Mouse (Mus musculus) thymus, postnatal 10 days (tissue): ENCODE data around the gene Ltbr.
"Not testable (repeated sequence)": the region's sequence is repeated elsewhere in the genome, so short reads cannot be mapped to it uniquely, and the experiment has no call there.

Experiments
- DNase-seq, 2 experiments: peaks; one replicate each; pipeline ENCODE4 v3.0.0; 2021; ENCODE audit warnings: low spot score in 2 of 2

Ltbr gene

DNA sequence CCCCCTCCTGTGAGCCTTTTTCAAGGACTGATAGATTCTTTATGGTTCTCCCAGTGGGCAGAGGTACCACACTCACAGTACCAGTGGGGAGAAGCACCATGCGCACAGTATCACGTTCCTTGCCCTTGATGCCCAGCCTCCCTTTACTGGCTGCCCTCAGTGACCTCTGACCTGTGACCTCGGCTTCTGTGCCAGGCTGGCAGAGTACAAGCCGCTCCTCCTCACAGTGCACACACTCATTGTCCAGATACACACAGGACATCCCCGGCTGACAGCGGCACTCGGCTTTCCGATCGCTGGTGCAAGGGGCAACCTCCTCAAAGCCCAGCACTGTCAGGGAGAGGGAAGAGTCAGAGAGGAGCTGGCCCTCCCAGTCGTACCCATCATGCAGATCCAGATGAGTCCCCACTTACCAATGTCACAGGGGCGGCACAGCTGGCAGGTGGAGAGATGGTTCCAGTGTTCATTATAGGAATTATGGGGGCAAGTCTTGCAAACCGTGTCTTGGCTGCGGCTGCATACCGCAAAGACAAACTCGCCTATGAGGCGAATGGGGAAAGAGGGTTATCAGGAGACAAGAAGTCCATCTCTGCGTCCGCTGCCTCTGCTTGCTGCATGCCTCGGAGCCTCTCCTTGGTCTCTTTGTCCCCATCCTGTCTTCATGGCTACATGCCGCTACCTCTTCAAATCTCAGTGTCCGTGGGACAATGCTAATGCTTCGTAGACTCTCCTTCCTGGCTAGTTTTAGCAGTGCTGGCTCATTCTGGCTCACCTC lies 917 bp downstream of the Ltbr start:
- no peak for DNase-seq

DNA sequence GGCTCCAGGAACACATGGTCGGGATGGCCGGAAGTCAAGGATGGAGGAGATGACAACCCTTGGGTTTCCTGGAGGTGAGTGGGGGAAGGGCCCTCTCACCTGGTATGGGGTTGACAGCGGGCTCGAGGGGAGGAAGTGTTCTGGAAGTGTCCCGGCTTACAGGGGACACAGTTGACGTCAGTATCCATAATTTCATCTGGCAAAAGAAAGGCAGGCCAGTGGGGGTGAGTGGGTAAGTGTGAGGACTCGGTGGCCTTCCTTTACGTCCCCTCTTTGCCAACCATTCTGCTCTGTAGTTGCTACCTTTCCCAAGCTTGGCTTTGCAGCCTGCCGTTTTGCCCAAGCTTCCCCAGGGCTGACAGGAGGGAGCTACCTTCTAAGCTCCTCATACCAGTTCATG lies 1.5 kb downstream of the Ltbr start:
- DNase-seq = no peak

DNA sequence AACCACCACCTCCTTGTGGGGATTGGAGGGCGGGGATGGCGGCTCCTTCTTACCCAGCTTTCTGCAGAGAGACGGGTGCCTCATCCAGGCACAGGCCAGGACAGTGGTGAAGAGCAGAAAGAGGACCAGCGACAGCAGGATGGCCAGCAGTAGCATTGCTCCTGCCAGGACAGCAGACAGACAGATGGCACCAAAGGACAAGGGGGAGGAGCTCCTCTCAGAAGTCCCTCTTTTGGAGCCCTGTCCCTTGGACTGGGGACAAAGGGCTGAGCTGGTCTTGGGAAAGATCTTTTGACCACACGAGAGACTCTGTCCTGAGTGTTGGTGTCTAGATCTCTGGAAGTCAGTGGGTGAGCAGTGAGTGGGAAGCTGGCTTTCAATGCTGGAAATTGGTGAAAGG lies 4.3 kb downstream of the Ltbr start:
- no peak for DNase-seq

DNA sequence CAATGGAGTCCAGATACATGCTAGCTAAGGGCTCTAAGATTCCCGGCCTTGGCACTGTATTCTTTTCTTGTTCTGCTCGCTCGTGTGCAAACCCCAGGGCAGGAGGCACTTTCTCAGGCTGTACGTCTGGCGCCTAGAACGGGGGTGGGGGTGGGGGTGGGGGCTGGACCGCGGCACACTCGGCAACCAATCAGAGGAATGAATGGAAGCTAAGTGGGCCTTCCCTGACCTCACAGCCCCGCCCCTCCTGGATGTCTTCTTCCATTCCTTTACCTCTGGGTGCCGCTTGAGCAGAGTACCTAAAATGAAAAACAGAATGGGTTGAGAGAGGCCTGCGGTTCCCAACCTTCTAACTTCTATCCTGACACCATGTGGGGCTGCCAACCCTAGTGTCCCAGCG lies 4.8 kb downstream of the Ltbr start:
- no peak for DNase-seq

DNA sequence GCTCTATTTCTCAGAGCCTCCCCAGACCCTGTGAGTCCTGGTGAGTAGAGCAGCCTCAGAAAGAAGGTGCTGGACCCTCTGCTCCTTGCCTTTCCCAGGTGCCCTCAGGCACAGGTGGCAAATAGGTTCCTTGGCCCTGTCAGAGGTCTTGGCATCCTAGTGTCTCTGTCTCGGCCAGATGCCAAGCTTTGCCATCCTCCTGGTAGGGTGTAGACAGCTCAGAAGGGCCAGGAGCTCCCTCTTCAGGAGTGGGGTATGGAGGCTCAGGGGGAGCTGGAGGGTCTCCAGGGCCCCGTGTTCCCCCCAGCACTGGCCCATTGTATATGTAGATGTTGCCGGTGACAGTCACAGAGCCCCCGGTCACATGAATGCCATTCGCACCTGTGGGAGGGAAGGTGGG lies 6.6 kb downstream of the Ltbr start:
- no peak for DNase-seq

DNA sequence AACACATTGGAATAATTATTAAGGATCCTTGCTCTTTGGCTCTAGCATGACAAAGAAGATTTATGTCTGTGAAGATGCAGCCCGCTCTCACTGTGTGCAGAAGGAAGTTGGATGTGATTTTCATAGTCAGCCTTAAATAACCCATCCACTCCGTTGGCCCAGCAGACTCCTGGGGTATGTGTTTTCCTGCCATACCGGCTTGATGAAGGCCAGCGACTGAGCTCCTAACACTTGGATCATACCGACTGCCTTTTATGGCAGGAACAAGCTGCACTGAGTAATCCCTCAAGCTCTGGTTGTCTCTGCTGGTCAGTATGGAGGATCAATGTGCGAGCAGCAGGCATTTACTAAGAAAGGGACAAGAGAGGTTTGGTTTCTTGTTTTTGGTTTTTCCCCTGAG lies 8.2 kb downstream of the Ltbr start:
- DNase-seq = no peak

DNA sequence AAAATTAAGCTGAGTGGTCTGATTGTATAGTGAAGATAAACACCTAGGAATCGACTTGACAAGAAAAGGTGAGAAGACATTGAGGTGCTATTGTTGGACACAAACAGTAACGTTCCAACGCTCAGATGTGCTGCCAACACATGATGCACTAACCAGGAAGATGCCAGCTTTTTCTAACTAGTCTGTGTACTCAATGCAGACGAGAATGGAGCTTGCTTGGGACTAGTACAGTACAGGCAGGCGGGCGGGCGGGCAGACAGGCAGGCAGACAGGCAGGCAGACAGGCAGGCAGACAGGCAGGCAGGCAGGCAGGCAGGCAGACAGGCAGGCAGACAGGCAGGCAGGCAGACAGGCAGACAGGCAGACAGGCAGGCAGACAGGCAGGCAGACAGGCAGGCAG lies 9.3 kb downstream of the Ltbr start:
- DNase-seq = not testable (repeated sequence)

DNA sequence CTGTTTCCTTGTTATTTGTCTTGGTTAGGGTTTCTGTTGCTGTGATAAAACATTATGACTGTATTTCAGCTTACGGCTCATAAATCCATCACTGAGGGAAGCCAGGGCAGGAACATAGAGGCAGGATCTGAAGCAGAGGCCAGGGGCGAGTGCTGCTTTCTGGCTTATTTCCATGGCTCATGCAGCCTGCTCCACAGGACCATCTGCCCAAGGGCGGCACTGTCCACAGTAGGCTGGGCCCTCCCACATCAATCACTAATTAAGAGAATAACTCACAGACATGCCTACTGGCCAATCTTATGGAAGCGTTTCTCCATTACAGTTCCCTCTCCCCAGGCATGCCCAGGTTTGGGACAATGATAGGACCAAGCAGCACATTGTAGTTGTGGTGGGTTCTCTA lies 10.4 kb downstream of the Ltbr start:
- no peak for DNase-seq

DNA sequence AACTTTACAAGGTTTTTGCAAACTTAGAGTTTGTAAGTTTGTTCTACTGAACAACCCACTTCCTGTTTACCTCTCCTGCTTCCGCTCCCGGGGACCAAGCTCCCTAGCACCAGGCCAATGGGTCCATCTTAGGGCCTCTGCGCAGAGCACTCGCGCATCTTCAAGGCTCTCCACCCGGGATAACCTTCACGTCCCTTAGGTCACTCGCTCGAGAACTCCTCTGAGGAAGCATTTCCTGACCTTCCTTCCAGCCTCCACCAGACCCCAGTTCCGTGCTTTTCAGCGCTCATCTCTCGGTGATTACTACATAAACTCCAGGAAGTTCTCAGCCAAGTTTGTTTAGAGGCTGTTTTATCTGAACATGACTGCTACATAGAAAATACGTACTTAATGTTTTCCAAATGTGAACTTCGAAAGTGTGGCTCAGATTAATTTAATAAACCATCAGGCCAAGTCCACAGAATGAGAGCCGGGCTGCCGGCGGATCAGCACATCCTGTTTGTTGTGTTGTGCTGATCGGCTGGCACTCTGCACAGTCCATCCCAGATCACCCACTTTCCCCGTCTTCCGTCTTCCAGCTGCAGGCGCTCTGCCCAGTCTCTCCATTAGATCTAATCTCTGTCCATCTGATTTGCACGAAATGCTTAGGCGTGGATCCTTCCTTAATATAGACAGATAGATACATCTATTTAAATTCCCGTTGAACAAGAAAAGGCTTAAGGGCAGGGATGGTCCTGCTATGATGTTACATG lies 11.3 kb downstream of the Ltbr start:
- DNase-seq = peak; percentile 20 to 37

DNA sequence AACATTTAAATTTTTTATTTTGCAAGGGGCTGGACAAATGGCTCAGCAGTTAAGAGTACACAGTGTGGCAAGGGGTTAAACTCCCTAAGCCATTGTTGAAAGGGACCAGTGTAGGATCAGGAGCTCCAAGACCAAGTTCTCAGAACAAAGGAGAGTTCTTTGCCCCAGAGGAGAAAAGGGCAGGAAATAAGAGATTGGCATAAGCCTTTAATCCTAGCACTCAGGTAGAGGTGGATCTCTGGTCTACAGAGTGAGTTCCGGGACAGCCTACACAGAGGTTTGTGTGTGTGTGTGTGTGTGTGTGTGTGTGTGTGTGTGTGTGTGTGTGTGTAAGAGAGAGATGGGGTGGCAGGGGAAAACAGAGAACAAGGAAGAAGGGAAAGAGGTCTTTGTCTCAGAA lies 12.7 kb downstream of the Ltbr start:
- DNase-seq = no peak

DNA sequence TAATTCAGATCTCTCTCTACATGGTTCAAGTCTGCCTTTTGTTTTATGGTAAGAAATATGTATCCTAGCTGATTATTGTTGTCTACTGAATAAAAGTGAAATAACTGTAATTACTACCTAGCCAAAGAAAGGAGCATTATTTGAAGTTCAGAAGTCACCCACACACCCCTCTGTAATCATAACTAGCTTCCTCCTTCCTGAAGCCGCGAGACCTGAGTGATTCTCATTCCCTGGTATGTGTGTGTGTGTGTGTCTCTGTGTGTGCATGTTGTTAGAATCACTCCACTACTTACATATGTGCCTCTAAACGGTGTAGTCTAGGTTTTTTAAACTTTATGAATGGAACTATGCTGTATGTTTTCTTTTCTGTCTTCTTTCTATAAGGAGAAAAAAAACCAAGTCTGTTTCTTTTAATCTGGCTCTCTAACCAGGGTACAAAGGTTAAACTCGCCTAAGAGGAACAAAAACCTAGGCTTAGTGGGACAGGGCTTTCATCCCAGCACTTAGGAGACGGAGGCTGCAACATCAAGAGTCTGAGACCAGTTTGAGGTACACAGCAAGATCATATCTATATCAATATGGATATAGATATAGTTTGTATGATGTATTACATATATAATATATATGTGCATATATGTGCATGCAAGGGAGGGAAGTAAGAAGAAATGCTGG lies 16.4 kb downstream of the Ltbr start:
- DNase-seq = no peak

DNA sequence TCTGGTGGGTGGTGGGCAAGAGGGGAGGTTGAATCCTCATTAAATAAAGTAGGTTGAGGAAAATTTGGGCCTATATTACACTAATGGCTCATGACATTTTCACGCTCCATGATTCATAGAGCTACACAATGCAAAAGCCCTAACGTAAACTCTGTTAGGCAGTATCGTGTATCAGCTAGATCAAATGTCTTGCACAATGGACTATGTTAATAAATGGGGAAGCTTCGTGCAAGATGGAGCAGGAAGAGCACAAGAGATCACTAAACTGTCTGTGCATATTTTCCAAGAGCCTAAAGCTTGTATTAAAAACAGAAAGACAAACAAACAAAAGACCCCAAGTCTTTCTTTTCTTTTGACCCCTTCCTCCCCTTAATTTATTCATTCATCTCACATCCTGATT lies 19.6 kb downstream of the Ltbr start:
- no peak for DNase-seq

DNA sequence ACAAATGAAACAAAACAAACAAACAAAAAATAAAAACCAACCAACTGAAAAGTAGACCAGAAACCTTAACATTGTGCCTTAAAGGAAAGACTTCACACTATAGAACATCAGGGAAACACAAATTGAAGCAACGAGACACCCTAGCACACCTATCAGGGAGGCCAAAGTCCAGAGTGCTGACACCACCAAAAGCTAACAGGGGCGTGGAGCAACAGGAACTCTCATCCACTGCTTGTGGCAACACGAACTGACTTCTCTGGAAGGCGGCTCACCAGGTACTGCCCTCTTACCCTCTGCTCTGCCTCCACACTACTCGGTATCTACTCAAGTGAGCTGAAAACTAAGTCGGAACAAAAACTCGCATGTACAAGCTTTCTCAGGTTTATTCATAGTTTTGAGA lies 21.4 kb downstream of the Ltbr start:
- DNase-seq = no peak

DNA sequence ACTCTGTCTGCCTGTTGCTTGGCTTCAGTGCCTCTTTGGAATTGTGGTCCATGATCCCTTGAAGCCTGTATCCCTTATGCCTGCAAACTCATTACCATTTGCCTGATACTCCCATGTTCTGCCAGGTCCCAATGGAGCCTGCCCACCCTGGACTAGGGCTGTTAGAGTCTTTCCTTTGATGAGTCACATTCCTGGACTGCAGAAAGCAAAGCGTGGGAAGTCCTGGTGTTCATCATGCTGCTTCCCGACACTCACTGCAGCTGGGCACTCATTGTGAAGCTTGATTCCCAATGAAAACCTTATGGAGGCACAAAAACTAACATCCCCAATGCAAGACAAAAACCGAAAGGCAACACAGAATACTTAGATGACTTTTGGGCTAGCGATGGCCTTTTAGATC lies 22.4 kb downstream of the Ltbr start:
- no peak for DNase-seq

DNA sequence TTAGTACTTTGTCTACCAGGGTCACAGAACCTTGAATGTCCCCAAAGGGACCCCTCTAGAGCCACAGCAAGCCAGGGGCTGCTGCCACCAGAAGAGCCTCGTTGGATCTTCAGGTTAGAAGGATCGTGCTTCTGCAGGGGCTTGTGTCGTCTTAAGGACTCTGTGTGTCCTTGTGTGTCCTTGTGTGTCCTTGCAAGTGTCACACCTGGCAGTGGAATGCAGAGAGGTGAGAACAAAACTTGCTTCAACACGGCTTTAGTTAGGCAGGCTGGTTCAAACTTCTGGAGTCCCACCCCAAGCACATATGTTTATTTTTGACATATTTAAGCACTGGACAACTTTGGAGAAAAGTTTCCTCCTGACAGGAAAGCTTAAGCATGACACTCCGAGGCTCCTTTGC lies 25.0 kb downstream of the Ltbr start:
- no peak for DNase-seq

DNA sequence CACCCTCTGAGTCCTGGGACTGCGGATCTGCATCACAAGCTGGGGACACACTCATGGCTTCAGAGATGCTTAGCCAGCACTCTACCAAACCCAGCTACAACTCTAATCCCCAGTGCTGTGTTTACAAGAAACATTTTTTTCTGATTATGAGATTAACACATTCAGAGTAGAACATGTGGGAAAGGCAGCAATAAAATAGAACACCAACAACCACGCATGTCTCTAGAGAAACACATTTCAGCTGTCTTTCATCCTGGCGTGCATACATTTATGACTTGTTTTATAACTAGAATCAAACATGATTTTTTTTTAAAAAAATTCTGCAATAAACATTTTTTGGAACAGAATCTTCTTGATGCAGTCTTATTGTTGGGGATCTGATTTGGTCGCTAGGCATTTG lies 26.7 kb downstream of the Ltbr start:
- DNase-seq = no peak

DNA sequence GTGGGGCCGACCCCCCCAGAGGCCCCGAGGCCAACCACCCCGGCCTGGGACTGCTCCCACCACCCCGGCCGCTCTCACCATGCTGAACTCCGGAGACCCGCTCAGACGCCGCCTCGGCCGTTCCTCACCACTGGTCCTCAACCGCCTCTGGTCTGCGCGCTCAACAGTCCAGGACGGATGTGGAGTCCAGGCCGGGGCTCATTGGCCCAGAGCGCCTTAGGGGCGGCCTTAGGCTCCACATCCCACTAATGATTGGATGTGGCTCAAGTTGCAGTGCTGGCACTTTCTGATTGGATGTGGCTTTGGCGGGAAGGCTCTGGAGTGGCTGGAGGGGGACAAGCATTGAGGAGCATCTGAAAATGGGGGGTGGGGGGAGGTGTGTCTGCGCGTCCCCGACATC lies 27.8 kb downstream of the Ltbr start, which contains the start of gene Tuba3a:
Gene Tuba3a (minus strand): TSS at position 153 of the 400 bp plus-strand sequence.
- no peak for DNase-seq

DNA sequence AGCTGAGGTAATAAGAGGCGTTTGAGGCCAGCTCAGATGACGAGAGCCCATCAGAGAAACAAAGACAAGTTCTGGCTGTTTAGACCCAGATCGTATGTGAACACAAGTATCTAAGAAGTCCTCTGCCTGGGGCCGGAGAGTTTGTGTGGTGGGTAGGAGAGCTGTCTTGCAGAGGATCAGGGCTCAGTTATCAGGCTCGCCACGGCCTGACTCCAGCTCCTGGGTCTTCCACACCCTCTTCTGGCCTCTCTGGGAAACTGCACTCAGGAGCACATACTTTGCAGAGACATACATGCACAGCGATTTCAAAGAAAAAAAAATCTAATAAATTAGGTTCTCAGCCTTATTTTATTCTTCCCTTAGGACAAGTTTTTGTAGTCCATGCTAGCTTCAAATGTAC lies 28.9 kb downstream of the Ltbr start:
- no peak for DNase-seq

DNA sequence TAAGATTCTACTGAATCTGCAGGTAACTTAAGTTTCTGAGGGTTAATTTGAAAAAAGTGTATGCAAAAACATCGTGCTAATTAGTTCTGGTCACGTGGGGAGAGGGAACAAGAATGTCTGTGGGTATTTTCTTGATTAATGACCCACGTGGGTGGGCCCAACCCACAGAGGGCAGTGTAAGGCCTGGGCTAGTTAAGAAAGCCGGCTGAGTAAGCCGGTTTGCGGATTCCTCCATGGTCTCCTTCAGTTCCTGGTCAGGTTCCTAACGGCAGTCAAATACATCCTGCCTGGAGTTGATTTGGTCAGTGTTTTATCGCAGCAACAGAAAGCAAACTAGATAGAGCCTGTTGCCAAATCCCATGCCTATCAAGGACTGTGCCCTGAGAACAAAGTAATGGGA lies 29.4 kb downstream of the Ltbr start:
- no peak for DNase-seq

DNA sequence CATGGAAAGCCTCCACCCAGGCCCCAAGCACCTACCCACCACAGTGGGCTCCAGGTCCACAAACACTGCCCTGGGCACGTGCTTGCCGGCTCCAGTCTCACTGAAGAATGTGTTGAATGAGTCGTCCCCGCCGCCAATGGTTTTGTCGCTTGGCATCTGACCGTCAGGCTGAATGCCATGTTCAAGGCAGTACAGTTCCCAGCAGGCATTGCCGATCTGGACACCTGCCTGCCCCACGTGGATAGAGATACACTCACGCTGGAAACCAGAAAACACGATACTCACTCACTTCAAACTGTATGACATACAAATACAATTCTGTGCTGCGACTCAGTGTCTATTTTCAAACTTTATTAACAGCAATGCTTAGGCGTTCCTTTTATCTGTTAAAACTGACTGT lies 31.0 kb downstream of the Ltbr start:
- DNase-seq = not testable (repeated sequence)

DNA sequence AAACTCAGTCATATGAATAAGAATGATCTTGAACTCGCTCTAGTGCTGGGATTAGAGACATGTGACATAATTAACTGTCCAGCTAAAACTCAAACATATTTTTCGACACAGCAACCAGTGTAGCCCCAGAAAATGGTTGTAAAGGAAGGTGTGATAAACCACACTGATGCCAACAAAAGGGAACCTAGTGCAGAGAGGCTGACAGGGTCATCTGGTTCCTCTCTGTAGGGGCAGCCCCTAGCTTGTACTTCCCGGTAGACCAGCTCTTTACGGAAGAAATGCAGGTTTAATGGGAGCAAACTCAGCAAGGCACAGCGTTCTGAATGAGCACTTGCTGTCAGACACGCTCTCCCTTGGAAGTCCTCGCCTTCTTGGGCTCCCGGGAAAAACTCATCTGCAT lies 34.0 kb downstream of the Ltbr start:
- no peak for DNase-seq

DNA sequence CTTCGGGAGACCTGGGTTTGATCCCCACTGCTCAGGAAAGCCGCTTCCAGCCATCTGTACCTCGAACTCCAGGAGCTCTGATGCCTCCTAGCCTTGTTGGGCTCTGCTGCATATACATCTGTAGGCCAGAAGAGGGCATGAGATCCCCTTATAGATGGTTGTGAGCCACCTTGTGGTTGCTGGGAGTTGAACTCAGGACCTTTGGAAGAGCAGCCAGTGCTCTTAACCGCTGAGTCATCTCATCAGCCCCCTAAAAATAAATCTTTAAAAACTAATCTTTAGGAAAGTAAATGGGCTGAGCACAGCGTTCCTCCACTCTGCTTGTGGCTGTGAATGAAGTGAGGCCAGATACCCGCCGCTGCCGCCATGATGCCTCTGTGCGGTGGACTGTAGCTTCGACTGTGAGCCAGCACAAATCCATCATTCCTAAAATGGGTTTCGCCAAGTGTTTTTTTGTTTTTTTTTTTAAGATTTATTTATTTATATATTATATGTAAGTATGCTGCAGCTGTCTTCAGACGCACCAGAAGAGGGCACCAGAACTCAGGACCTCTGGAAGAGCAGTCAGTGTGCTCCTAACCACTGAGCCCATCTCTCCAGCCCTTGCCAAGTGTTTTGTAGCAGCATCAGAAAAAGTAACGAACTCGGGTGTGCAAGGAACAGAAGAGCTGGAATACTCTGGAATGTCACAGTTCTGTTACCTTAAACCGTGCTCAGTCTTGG lies 38.7 kb downstream of the Ltbr start:
- DNase-seq = peak in 1 of 2 experiments; percentile 58
